Comparison of ENCODE assay signal across 7 mouse cellular contexts in the genomic region with DNA sequence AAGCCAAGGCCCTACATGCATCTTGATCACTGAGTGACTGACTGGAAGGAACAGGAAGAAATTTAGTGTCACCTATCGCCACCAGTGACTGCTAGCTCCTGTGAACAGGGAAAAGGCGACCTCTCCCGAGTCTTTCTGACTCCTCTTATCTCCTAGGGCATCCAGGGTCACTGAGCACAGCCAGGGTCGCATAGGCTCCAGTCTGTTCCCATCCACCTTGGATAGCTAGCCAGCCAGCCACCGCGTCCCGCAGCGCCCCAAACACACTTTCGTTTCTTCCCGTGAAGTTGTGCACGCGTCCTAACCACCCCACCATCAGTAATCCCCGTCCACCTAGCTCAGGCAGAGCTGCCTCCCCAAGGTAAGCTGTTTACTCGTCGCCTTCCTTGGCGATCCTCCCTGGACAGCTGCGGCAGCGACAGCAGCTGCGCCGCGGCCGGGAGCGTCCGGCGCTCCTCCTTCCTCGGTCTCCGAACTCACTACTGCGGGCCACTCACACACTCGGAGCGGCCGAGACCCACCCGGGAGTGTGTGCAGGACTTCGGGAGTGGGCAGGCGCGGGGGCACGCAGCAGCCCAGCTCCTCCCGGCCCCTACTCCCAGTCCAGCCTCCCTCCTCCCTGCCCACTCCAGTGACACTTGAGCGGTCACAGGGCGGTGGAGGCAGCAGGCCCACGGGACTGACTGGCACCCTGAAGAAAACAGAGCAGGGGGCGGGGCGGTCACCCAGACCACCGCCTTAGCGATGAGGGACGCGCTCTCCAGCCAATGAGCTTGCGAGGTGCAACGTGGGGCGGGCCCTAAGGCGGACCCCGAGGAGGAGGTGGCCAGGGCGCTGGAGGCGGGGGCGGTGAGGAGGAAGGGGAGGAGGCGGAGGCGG. TPM values are rescaled to one million over a fixed set of nuclear protein-coding genes. Genes with fewer than 3 reads are reported as not detected.
DNase-seq lines count a peak whose midpoint lies in the region; ATAC-seq lines count a peak whose summit lies in the region.

No protein-coding gene starts in this region.

- peak overlapping the region; percentile 85 for H3K9ac ChIP-seq in intestine, embryonic 15.5 days

- H3K4me3 ChIP-seq in intestine, embryonic 15.5 days (replicated peaks) = peak overlapping the region; percentile 94
- H3K4me3 ChIP-seq in midbrain, embryonic 10.5 days = peak overlapping the region; percentile 92

- no peaks in the 10 kb centered on the region for H3K27me3 ChIP-seq in intestine, embryonic 15.5 days (replicated peaks)
- no peaks in the 10 kb centered on the region for H3K27me3 ChIP-seq in midbrain, embryonic 10.5 days (ENCODE audit: low read depth, poor library complexity, severe bottlenecking)

- H3K27ac ChIP-seq in intestine, embryonic 15.5 days = peak overlapping the region; percentile 83
- peak overlapping the region; percentile 94 for H3K27ac ChIP-seq in midbrain, embryonic 10.5 days (replicated peaks)

- intact Hi-C loops in gastrocnemius, postnatal 36 days (cut with DNase I) = loop anchor here (5.0 to 10.0 kb wide), 2 partner anchors 53 to 195 kb away; no protein-coding TSS in a partner anchor
- intact Hi-C loops in left cerebral cortex, postnatal 25 days (cut with DNase I) = loop anchor here (2.0 to 10.0 kb wide), 13 partner anchors 165 to 1195 kb away; a partner anchor contains a TSS

- ATAC-seq in intestine, embryonic 15.5 days = peak; percentile 97

- peak; percentile 100 for DNase-seq in adrenal gland, adult 18-20 months (ENCODE audit: low spot score in 2 of 2)
- DNase-seq in embryo, embryonic 11 days = peak; percentile 97
- DNase-seq in gastrocnemius, postnatal 36 days = peak; percentile 100
- peak; percentile 99 to 100 for DNase-seq in left cerebral cortex, postnatal 25 days (ENCODE audit: low spot score in 2 of 2)
- DNase-seq in midbrain, embryonic 10.5 days (ENCODE audit: low spot score) = peak; percentile 99
- DNase-seq in right cerebral cortex, postnatal 4 days = peak; percentile 100

- WGBS in intestine, embryonic 15.5 days = under 1% methylated on average over 55 of the region's 56 CpGs
- WGBS in midbrain, embryonic 10.5 days = under 1% methylated on average over 56 of the region's 56 CpGs

- no peaks in the 10 kb centered on the region for H3K9me3 ChIP-seq in intestine, embryonic 15.5 days
- H3K9me3 ChIP-seq in midbrain, embryonic 10.5 days (replicated peaks) = no peaks in the 10 kb centered on the region

- H3K4me1 ChIP-seq in intestine, embryonic 15.5 days (replicated peaks) = 0 out of 2 replicates have a peak, but pooled peaks cover 11% of the 10 kb centered on the region
- H3K4me1 ChIP-seq in midbrain, embryonic 10.5 days = peaks cover 22% of the 10 kb centered on the region

- H3K36me3 ChIP-seq in intestine, embryonic 15.5 days = no peaks in the 10 kb centered on the region
- no peaks in the 10 kb centered on the region for H3K36me3 ChIP-seq in midbrain, embryonic 10.5 days

- peak overlapping the region; percentile 74 for H3K4me2 ChIP-seq in intestine, embryonic 15.5 days (replicated peaks)

RNA-seq across cellular contexts. Expression of a gene that starts 0.5 kb away (rescaled TPM):
- total RNA-seq in adrenal gland, adult 18-20 months (2021) = 10 to 100 TPM; 30.4 to 49.0 TPM
- total RNA-seq in gastrocnemius, postnatal 36 days (2021) = 100 to 1,000 TPM; 130 to 151 TPM
- polyA plus RNA-seq in intestine, embryonic 15.5 days (2015; fragmentation: Nextera tagmentation; extraction: Ambion mirVana) = 43.8 and 47.5 TPM in 2 replicates
- total RNA-seq in left cerebral cortex, postnatal 25 days (2021) = 100 to 1,000 TPM; 857 to 891 TPM
- 30.0 and 36.8 TPM in 2 replicates for polyA plus RNA-seq in midbrain, embryonic 10.5 days (2016; fragmentation: Nextera tagmentation; extraction: Ambion mirVana)

Comparison
In these comparisons a context has a peak if more than half of its experiments do, and no peak if none do; other contexts are left out.
1. Peak in every context shown above with its lines: DNase-seq, ATAC-seq, H3K4me3 ChIP-seq and H3K27ac ChIP-seq.
2. RNA of a gene that starts 0.5 kb away (total RNA-seq): 857 to 891 TPM in left cerebral cortex, postnatal 25 days; 130 to 151 TPM in gastrocnemius, postnatal 36 days and 30.4 to 49.0 TPM in adrenal gland, adult 18-20 months; every median in the first group is over 4 times any median in the second.